Mouse (Mus musculus): ENCODE measurements around the gene Kynu. TPM values are rescaled to one million over a fixed set of nuclear protein-coding genes. Genes with fewer than 3 reads are reported as not detected.

Gene Kynu
- polyA plus RNA-seq, 1 experiment: 0.17 TPM

DNA sequence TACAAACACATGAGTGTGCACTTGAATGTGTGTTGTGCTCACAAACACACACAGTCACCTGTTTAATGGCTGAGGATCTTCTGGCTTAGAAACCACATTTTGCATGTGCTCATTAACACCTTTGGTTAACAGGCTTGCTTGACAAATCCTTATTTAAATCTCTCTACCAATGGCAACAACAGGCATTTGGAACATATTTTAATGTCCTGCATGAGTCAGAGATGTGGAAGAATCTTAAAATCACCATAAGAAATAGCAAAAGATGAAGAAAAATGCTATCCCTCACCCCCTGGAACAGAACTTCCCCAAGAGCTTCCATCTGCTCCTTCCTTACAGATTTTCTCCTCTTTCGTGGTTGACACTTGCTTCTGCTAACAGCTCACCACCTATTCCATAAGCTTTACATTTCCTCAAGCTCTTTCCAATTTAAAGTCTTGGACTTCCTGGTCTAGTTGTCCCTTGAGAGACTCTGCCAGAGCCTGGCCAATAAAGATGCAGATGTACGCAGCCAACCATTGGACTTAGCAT, 157.5 kb downstream of the Kynu start:
- H3K4me3 ChIP-seq (replicated peaks): no peak overlapping the region
- H3K4me1 ChIP-seq: no peaks in the 10 kb centered on the region
- peaks cover 3% of the 10 kb centered on the region; the same call in 1 of the 2 replicates for H3K9me3 ChIP-seq
- TF ChIP-seq GATA1 (IDR thresholded peaks at IDR 0.05; ENCODE audit: borderline replicate concordance, low read length): no peak
- no peaks in the 10 kb centered on the region for H3K36me3 ChIP-seq (replicated peaks; ENCODE audit: low read length)
- H3K27me3 ChIP-seq (replicated peaks): peaks cover 2% of the 10 kb centered on the region

GRCm38 (mm10) chr2:43722446-43723103, 167.4 kb downstream of the Kynu start:
- TF ChIP-seq FLI1 (IDR thresholded peaks at IDR 0.05; ENCODE audit: low read length): no peak
- TF ChIP-seq GATA1 (IDR thresholded peaks at IDR 0.05; ENCODE audit: borderline replicate concordance, low read length): no peak
- H3K4me1 ChIP-seq: peaks cover 13% of the 10 kb centered on the region
- H3K36me3 ChIP-seq (replicated peaks; ENCODE audit: low read length): no peaks in the 10 kb centered on the region

DNA sequence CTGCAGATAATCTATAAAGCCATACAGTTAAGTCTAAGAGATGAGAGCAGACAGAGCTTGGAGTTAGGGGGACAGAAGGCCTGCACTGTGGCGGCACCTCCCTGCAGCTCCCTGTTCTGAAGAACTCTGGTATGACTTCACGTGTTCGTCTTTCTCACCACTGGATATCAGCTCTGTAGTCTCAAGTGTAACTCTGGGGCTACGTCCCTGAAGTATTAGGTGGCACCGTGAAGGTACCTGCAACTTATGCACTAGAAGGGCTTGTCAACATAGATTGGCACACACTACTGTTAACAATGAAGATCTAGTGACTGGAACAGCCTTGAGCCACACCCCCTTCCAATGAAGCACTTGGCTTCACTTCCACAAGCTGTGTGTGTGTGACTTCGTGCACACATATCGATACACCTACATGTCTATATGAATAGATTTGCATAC, 168.0 kb downstream of the Kynu start:
- Histone ChIP-seq H3K36me3 (replicated peaks; ENCODE audit: low read length) (no peaks in the 10 kb centered on the region), H3K4me1 (peaks cover 17% of the 10 kb centered on the region), H3K27me3 (replicated peaks) (no peaks in the 10 kb centered on the region), H3K9me3 (no peaks in the 10 kb centered on the region), H3K4me3 (replicated peaks) (peak overlapping the region; percentile 35)
- TF ChIP-seq FLI1 (IDR thresholded peaks at IDR 0.05; ENCODE audit: low read length) (no peak), GATA1 (IDR thresholded peaks at IDR 0.05; ENCODE audit: borderline replicate concordance, low read length) (no peak)

More at GRCm38 (mm10) chr2:43722446-43723103, 167.4 kb downstream of the Kynu start:
- peak overlapping the region; percentile 35 for H3K4me3 ChIP-seq (replicated peaks)
- no peaks in the 10 kb centered on the region for H3K27me3 ChIP-seq (replicated peaks)
- H3K9me3 ChIP-seq: no peaks in the 10 kb centered on the region

GRCm38 (mm10) chr2:43727181-43727580, 172.1 kb downstream of the Kynu start:
- Histone ChIP-seq H3K4me1 (peaks cover 17% of the 10 kb centered on the region), H3K4me3 (replicated peaks) (no peak overlapping the region), H3K36me3 (replicated peaks; ENCODE audit: low read length) (no peaks in the 10 kb centered on the region), H3K27me3 (replicated peaks) (no peaks in the 10 kb centered on the region), H3K9me3 (peaks cover 4% of the 10 kb centered on the region; the same call in 1 of the 2 replicates)
- TF ChIP-seq GATA1 (IDR thresholded peaks at IDR 0.05; ENCODE audit: borderline replicate concordance, low read length): no peak
- no peak for TF ChIP-seq FLI1 (IDR thresholded peaks at IDR 0.05; ENCODE audit: low read length)

DNA sequence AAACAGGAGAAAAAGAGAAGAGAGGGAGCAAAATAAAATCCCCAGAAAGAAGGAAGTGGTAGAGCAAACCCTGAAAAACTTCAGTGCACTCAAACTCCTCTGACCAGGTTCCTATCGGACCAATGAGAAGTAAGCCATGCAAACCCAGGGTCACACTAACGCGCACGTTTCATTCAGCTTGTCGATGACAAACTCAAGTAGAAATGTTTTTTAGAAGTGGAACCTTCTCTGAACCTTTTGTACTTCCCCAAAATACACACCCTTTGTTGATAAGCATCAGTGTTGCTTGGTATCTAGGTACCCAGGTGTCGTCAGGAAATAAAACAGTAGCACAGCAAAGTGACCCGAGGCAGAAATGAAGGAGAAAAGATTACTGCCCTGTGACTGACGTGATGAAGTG, 172.6 kb downstream of the Kynu start:
- H3K27me3 ChIP-seq (replicated peaks): no peaks in the 10 kb centered on the region
- H3K9me3 ChIP-seq: peaks cover 4% of the 10 kb centered on the region; the same call in 1 of the 2 replicates
- no peaks in the 10 kb centered on the region for H3K36me3 ChIP-seq (replicated peaks; ENCODE audit: low read length)
- TF ChIP-seq FLI1 (IDR thresholded peaks at IDR 0.05; ENCODE audit: low read length): no peak
- TF ChIP-seq GATA1 (IDR thresholded peaks at IDR 0.05; ENCODE audit: borderline replicate concordance, low read length): no peak
- H3K4me3 ChIP-seq (replicated peaks): peak overlapping the region; percentile 38
- H3K4me1 ChIP-seq: peaks cover 13% of the 10 kb centered on the region

- H3K4me1 ChIP-seq: peaks cover 7% of the 10 kb centered on the region
- no peaks in the 10 kb centered on the region for H3K36me3 ChIP-seq (replicated peaks; ENCODE audit: low read length)
- H3K9me3 ChIP-seq: peaks cover 4% of the 10 kb centered on the region; the same call in 1 of the 2 replicates
- H3K4me3 ChIP-seq (replicated peaks): no peak overlapping the region
- no peaks in the 10 kb centered on the region for H3K27me3 ChIP-seq (replicated peaks)
- TF ChIP-seq FLI1 (IDR thresholded peaks at IDR 0.05; ENCODE audit: low read length) (no peak), GATA1 (IDR thresholded peaks at IDR 0.05; ENCODE audit: borderline replicate concordance, low read length) (no peak)
Observed at GRCm38 (mm10) chr2:43728831-43729230, 173.7 kb downstream of the Kynu start.

Other genes starting within 250 kb of the Kynu start
- gene Arhgap15, start 193.5 kb downstream of the Kynu start, polyA plus RNA-seq (2012; ENCODE audit: insufficient read depth, low replicate concordance): 0.25 TPM in 1 of 2 replicates, not detected in the other